Mouse (Mus musculus) cerebellum, adult 9-11 months (tissue): ENCODE measurements around the gene Dalrd3.
"Not testable (repeated sequence)": the region's sequence is repeated elsewhere in the genome, so short reads cannot be mapped to it uniquely, and the experiment has no call there.

Experiments
- DNase-seq: peaks from one replicate; pipeline ENCODE4 v3.0.0; 2022

Dalrd3 gene

DNA sequence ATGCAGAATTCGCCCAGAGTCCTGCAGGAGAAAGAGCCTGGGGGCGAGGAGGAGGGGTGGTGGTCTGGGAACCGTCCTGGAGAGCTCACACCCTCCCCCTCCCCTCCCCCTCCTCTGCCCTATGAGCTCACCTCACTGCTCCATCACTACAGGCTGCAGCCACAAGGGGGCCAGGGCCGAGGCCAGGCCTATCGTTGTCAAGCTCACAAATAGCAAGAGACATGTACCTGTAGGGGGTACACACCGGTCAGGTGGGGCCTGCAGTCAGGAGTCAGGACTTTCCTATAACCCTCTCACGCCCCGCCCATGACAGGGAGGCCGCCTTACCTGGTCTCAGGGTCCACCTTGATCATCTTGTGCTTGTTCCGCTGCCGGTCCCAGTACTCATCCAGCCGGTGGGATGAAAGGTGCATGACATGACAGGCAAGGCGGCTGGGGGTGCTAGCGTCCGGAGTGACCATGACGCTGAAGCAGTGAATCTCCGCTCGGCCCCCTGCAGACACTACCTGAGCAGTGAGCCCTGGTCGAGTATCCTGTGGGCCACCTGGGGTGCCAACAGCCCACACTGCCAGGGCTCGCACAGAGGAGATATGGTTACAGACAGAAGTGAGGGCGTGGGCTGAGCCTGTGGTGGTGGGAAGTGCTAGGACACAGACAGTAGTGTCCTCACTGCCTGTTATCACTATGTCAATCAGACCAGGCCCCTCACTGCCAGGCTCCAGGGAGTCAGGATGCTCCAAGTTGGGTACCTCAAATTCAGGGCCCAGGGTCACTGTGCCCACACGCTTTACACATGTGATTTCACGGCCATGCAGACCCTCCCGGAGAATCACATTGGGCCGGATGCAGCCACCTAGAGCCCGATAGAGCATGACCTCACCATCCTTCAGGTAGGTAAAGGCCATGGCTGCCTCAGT is 4.3 kb downstream of the Dalrd3 start:
- DNase-seq: peak; percentile 67

DNA sequence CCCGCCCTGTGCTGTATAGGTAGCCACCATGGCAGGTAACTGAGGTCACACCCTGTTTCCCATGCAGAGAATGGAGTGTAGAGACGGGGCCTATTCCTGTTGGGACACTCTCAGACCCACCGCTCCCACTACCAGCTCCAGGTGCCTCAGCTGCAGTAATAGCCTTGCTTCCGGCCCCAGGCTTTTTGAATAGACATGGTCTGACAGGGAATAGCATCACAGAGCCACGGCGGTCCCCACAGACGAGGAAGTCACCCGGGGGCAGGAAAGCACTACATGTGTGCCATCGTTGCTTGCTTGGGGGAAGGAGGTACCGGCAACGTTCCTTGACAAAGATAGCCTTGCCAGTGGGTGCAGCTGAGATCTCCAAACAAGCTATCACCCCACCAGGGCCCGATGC is 5.2 kb downstream of the Dalrd3 start:
- no peak for DNase-seq

DNA sequence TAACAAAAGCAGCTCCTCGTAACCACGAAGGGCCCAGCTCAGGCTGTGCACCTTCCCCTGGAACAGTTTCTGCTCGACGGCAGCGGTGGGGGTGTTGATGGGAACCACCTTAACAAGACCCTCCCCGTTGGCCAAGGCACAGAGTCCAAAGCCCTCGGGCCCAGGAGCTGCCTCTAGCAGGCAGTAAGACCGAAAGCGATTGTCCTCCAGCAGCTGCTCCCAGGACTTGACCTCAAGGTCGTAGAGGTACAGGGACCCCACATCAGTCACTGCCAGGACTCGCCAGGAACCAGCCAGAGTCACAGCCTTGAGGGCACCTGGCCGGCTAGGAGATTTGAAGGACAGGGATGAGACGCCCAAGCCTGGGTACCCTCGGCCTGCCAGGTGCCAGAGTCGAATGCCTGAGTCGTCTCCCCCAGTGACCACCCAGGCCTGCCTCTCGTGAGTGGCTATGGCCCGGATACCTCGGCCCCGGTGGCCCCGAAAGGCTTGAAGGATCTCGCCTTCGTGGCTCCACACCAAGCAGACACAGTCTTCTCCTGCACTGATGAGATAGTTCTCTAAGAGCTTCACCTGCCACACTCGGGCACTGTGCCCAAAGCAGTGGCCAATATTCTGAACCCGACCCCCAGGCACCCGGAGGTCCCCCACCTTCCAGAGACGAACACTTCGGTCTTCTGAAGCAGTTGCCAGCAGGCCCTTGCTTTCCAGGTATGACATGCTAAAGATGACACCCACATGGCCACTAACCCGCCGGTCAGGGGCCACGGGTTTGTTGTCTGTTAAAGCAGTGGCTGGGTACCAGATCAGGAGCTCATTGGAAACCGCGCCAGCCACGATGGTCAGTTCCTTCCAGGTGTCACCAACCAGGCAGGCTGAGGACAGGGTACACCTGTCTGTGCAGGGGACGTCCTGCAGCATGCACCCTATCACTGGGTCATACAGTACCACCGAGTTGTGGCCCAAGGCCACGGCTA is 5.9 kb downstream of the Dalrd3 start:
- no peak for DNase-seq

DNA sequence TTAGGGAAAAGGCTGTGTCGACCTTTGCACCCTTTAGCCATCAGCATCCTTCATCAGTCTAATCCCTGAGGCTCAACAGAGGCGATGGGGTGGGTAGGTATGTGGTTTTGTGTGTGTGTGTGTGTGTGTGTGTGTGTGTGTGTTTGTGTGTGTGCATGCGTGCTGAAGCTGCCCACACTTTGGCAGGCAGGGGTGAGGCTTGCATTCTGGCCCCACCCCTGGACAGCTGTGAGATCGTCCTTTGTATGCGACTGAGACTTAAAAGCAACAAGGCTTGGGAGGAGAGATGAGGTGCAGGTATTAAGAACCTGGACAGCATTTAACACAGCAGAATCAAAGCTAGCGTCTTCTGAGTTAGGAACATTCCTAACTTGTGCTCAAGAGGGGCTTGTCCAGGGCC is 7.3 kb downstream of the Dalrd3 start:
- peak; percentile 29 for DNase-seq

DNA sequence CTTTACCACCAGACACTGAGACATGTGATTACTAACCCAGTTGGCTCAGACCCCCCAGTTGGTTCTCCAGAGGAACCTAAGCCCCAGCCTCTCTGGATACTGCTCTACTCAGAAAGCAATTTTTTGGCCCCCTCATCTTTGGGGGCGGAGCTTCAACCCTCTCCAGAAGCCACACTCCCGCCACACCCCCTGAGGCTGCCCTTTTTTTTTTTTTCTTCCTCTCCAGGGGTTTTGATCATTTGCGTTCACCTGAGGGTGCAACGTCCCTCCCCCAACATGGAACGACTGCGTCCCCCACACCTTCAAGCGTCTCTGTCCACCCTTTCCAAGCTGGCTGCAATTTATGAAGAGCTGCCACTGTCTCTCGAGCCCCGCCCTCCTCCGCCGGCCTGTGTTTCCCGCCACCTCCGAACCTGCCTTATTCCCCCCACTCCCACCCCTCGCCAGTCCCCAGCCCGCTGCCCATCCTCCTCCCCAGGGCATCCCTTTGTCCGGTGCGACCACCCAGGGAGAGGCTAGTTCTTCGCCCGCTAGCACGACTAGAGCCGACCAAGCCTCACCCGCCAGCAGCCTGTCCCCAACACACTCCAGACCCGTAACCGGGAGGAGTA is 8.4 kb downstream of the Dalrd3 start:
- DNase-seq: peak; percentile 79

DNA sequence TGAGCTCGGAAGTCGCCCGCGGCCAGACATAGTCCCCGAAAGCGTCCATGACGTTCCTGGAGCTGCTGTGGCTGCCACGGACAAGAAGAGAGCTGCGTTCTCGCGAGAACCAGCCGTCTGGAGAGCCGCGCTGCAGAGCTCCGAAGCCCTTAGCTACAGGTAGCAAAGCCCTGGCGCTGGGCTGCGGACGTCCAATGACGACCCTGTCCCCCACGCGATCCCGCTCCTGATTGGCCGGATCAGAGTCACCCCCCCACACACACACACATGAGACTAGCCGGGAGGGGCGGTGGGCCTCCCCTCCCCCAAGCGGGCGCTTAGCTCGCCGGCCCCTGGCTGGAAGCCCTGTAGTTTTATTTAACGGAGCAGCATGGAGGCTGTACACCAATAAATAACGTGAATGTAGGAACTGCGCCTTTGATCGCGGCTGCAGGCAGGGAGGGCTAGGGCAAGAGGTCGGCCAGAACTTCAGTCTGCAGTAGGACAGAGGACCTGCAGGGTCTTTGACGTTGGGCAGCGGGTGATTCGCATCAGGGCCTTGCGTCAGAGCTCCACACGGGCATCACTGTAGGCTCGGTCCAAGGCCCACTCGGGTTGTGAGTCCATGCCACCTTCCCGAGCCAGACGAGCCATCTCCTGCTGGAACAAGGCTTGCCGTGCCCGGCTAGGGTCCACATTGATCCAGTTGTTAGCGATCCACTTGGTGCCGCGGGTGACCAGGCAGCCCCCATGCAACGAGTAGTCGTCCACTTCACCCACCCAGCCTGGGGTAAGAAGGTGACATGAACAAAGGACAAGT is 9.1 kb downstream of the Dalrd3 start, which contains the start of gene Wdr6:
Wdr6 (minus strand) TSS at position 195 of the 799 bp plus-strand sequence.
- DNase-seq: peak; percentile 96

DNA sequence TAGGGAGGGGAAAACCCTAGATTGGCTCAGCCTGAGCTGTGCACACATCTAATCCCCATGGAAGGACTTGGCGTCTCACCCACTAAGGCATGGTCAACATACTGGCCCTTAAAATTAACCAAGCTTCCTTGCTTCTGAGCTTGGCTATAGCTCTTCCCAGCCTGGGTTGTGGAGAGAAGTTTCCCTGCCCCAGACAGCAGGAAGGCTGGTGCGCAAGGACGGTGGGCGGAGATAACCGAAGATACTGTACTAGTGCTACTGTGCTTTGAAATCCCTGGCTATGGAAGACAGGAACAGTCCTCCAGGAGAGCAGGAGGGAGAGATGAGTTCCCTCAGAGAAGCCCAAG is 9.6 kb downstream of the Dalrd3 start:
- no peak for DNase-seq

DNA sequence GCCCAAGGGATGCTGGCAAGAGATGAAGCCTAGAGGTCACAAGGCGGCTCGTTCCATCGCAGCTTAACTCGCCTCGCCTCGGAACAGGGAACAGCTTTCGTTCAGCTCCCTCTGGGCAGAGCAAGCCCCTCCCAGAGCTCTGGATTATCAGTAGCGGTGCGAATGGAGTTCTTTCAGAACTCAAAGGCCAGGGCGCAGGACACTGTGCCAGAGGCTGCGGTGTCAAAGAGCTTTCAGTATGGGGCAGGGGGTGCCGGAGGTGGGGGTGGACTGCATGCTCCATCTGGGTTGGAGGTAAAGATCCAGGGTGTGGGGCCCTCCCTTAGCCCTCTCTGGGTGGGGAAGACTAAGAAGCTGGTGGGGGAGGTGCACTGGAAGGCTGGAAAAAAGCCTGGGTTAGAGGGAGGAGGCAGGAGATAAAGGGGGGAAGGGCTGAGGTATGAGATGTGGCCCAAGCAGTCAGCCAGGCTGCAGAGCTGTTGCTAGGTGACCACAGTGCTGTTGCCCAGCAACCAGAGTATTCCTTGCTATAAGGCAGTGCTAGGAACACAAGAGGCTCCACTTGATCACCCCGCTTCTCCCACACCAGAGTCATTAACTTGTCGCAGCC is 18.0 kb downstream of the Dalrd3 start:
- DNase-seq: peak; percentile 78

DNA sequence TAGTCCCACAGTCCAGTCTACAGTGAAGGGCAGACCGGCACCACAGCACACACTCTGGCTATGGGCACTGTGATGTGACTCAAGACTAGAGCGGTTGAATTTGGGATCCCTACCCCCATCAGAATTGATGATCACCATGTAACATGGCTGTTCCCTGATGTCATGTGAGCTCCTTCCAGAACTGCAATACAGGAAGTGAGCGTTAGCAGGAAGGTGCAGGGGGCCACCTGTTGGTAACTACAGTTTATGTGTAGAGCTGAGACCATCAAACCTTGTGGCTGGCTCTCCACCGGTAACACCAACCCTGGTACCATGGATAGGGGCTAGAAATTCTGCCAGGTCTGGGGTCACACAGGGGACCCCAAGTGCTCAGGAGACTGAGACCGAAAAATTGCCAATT is 19.5 kb downstream of the Dalrd3 start:
- DNase-seq: no peak

DNA sequence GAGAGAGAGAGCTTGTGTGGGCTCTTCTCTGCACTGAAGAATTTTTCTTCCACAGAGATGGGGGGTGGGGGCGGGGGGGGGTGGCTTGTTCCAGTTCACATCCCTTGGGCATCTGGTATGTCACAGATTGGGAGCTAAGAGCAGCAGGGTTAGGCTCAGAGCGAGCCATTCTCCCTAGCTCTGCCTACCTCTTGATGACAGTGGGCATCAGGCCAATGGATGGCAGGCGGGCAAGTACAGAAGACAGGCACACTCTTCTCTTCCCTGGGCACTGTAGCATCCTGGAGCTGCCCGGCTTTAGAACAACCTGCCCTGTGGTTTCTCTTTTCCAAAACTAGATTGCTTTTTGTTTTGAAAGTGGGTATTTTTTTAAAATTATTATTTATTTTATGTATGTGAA is 21.8 kb downstream of the Dalrd3 start:
- DNase-seq: peak; percentile 61

DNA sequence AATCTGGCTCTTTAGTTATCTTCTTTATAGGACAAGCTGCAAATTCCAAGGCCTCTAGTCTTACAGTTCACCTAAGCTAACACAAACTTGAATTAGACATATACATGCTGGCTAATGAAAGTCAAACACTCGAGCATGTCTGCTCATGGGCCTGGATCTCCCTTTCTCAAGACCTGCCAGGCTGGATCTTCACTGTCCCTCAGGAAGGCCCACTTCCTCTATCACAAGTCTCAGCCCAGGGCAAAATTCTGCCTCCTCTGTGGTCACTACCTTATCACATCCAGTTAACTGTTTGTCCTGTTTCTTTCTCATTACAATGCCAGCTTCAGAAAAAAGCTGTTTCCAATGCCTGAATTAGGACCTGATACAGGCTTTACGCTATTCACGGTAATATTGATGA is 24.7 kb downstream of the Dalrd3 start:
- DNase-seq: no peak

DNA sequence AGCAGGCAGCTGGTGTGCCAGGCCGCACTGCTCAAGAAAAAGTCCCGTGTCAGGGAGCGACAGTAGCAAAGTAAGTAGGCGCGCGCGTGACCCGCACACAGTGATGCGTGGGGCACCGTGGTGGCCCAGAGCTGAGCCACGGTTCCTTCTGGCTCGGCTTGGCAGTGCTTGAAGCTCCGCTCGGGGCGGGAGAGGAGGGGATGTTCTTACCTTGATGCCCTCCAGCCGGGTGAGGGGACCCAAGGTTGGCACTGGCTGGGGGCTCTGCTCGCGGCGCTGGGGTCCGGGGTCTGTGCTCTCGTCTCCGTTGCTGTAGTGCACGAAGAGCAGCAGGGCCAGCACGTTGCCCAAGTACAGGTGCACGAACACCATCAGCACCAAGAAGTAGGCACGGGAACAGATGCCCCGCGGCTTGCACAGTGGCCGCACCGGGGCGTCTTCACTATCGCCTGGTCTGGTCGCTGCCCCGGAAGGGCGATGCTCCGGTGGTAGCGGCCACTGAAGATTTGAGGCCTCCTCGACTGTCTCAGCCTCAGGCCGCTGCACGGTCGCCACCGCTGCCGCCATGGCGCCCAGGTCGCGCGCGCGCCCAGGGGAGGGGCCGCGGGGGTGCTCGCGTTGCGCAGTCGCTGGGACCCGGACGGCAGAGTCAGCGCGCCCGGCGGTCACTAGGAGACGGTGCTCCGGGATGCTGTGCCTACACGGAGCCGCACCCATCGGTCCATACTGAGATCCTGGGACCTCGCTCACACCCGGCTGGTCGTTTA is 27.5 kb downstream of the Dalrd3 start, which contains the start of gene P4htm:
P4htm (minus strand) TSS at position 670 of the 767 bp plus-strand sequence.
- DNase-seq: peak; percentile 85

DNA sequence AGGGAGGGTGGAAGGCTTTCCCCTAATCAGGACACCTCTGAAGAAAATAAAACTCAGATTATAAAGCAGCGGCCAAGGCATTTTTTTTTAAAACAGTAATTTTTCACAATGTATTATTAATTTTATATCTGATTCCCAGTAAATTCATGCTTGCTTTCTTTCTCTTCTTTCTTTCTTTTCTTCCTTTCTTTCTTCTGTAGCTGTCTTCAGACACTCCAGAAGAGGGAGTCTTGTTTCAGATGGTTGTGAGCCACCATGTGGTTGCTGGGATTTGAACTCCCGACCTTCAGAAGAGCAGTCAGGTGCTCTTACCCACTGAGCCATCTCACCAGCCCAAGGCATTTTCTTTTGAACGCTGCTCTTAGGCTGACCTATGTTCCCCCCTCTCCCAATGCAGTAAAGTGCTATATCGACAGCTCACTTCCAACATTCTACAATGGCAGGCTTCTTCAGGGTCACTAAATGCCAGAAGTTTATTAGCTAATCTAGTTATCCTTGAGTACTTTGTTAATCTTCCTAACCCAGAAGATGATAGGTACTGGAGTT is 29.4 kb downstream of the Dalrd3 start:
- DNase-seq: no peak

DNA sequence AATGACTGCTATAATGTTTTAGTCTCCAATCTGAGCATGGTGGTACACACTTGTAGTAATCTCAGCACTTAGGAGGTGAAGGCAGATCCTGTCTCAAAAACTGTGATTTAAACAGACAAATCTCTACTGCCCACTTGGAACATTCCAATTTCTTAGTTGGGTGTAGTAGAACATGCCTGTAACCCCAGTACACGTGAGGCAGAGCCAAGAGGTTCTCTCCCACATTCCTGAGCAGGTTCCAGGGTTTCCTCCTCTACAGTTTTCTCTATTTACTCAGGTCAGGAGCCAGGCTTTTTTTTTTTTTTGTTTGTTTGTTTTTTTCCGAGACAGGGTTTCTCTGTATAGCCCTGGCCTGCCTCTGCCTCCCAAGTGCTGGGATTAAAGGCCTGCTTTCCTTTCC is 30.3 kb downstream of the Dalrd3 start:
- DNase-seq: no peak

DNA sequence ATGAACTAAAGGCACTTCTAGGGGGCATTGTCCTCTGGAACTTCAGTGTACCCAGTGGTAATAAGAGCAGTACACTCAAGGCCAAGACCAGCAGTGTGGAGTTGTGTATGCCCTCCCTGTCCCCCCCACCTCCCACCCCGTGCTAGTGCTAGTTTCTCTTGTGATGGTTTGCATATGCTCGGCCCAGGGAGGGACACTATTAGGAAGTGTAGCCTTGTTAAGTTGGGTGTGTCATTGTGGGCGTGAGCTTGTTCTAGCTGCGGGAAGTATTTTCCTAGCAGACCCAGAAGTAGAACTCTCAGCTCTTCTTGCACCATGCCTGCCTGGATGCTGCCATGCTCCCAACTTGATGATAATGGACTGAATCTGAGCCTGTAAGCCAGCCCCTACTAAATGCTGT is 32.3 kb downstream of the Dalrd3 start:
- DNase-seq: no peak

DNA sequence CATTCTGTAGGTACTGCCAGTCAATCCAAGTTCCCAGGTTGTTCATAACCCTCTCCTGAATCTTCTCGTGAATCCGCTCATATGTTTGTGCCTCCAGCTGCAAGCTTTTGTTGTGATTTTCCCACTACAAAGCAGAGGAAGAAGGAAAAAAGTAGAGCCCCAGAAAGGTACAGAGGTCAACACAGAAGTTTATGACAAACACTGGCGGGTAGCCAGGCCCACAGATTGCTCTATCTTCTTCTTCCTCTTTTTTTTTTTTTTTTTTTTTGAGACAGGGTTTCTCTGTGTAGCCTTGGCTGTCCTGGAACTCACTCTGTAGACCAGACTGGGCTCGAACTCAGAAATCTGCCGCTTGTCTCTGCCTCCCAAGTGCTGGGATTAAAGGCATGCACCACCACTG is 38.2 kb downstream of the Dalrd3 start:
- DNase-seq: not testable (repeated sequence)

DNA sequence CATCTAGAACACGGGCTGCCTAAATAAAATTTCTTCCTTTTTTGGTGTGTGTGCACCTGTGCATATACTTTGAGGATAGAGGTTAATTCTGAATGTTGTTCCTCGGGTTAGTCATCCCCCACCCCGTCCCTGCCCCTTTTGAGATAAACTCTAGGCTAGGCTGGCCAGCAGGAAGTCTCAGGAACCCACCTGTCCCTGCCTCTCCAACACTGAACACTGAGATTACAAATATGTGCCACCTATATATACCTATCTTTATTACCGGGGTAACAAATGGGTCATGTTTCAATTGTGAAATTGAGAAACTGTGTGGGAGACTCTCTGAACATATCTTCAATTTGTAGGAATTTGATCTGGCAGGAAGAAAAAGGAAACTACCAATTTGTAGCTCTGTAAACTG is 39.2 kb downstream of the Dalrd3 start:
- DNase-seq: no peak

DNA sequence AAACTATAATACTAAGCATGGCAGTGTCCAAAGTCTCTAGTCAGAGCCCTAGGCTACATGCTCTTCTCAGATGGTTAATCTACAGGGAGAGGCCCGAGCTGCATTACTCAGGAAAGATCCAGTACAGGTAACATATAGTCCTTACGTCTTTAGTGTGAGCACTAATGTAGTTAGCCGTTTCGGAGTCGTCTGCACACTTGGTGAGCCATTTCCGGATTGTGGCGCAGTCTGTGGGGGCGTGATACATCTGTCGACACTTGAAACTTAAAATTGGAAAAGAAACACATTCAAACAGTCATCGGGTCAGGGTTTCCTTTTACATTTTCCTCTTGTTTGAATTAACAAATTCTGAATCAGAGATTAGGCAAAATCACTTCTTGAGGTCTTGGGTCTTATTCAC is 41.8 kb downstream of the Dalrd3 start:
- DNase-seq: no peak

DNA sequence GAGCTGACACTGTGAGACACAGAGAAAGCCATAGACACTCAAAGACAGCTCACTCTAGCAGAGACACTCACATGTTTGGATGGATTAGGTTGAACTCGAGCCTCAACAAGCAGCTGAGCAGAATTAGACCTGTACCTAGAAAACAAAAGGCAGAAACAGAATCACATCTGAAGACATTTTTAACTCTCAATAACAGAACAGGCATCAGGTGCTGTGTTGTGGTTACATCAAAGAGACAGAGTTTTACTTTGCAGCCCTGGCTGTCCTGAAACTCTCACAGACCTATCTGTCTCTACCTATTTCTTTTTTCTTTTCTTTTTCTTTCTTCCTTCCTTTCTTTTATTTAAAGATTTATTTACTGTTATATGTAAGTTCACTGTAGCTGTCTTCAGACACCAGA is 47.6 kb downstream of the Dalrd3 start:
- no peak for DNase-seq
